In genomic region chr7:67230640-67231140, GRCm38 (mm10) we compare ENCODE assay signal across 7 mouse cellular contexts. TPM values are rescaled to one million over a fixed set of nuclear protein-coding genes. Genes with fewer than 3 reads are reported as not detected.
DNase-seq lines count a peak whose midpoint lies in the region; ATAC-seq and TF ChIP-seq lines count a peak whose summit lies in the region.

No protein-coding gene starts in this region.

- WGBS in hindbrain, embryonic 15.5 days = 85% methylated on average over 3 of the region's 3 CpGs
- 96% methylated on average over 3 of the region's 3 CpGs for WGBS in hindbrain, embryonic 10.5 days
- 82% methylated on average over 3 of the region's 3 CpGs for WGBS in midbrain, embryonic 12.5 days
- 76% methylated on average over 3 of the region's 3 CpGs for WGBS in midbrain, postnatal 0 days
- WGBS in heart, embryonic 13.5 days = 28% methylated on average over 3 of the region's 3 CpGs
- 74% methylated on average over 3 of the region's 3 CpGs for WGBS in limb, embryonic 15.5 days

- H3K27ac ChIP-seq in hindbrain, embryonic 15.5 days (replicated peaks) = peak overlapping the region; percentile 54; the same call in 1 of the 2 replicates
- H3K27ac ChIP-seq in hindbrain, embryonic 10.5 days = no peak overlapping the region
- 0 out of 2 replicates have a peak overlapping the region, but pooled peaks have one; percentile 30 for H3K27ac ChIP-seq in midbrain, embryonic 12.5 days (replicated peaks)
- H3K27ac ChIP-seq in midbrain, postnatal 0 days (ENCODE audit: low read depth, low read length) = no peak overlapping the region
- peak overlapping the region; percentile 95 for H3K27ac ChIP-seq in heart, embryonic 13.5 days (replicated peaks)
- peak overlapping the region; percentile 33; the same call in 1 of the 2 replicates for H3K27ac ChIP-seq in limb, embryonic 15.5 days

- TF ChIP-seq CTCF in midbrain, postnatal 0 days (IDR thresholded peaks at IDR 0.05) = no peak

- no peaks in the 10 kb centered on the region for H3K9me3 ChIP-seq in hindbrain, embryonic 15.5 days
- no peaks in the 10 kb centered on the region for H3K9me3 ChIP-seq in hindbrain, embryonic 10.5 days
- no peaks in the 10 kb centered on the region for H3K9me3 ChIP-seq in midbrain, embryonic 12.5 days
- no peaks in the 10 kb centered on the region for H3K9me3 ChIP-seq in midbrain, postnatal 0 days (ENCODE audit: low read length)
- H3K9me3 ChIP-seq in heart, embryonic 13.5 days = no peaks in the 10 kb centered on the region
- H3K9me3 ChIP-seq in limb, embryonic 15.5 days = no peaks in the 10 kb centered on the region

- peaks cover 29% of the 10 kb centered on the region for H3K36me3 ChIP-seq in hindbrain, embryonic 15.5 days
- peaks cover 49% of the 10 kb centered on the region for H3K36me3 ChIP-seq in hindbrain, embryonic 10.5 days
- peaks cover 32% of the 10 kb centered on the region for H3K36me3 ChIP-seq in midbrain, embryonic 12.5 days
- peaks cover 30% of the 10 kb centered on the region for H3K36me3 ChIP-seq in midbrain, postnatal 0 days (ENCODE audit: insufficient read depth, low read length)
- peaks cover 52% of the 10 kb centered on the region for H3K36me3 ChIP-seq in heart, embryonic 13.5 days
- H3K36me3 ChIP-seq in limb, embryonic 15.5 days = peaks cover 46% of the 10 kb centered on the region

- H3K27me3 ChIP-seq in hindbrain, embryonic 15.5 days = no peaks in the 10 kb centered on the region
- H3K27me3 ChIP-seq in hindbrain, embryonic 10.5 days (ENCODE audit: insufficient read depth, poor library complexity, severe bottlenecking) = no peaks in the 10 kb centered on the region
- no peaks in the 10 kb centered on the region for H3K27me3 ChIP-seq in midbrain, embryonic 12.5 days
- H3K27me3 ChIP-seq in midbrain, postnatal 0 days (ENCODE audit: insufficient read depth, low read length) = no peaks in the 10 kb centered on the region
- no peaks in the 10 kb centered on the region for H3K27me3 ChIP-seq in heart, embryonic 13.5 days (replicated peaks)
- H3K27me3 ChIP-seq in limb, embryonic 15.5 days = no peaks in the 10 kb centered on the region

- H3K4me3 ChIP-seq in hindbrain, embryonic 15.5 days = no peak overlapping the region
- no peak overlapping the region for H3K4me3 ChIP-seq in hindbrain, embryonic 10.5 days
- no peak overlapping the region for H3K4me3 ChIP-seq in midbrain, embryonic 12.5 days
- no peak overlapping the region for H3K4me3 ChIP-seq in midbrain, postnatal 0 days (ENCODE audit: low read depth, low read length)
- H3K4me3 ChIP-seq in heart, embryonic 13.5 days = no peak overlapping the region
- H3K4me3 ChIP-seq in limb, embryonic 15.5 days = no peak overlapping the region

- no peak for DNase-seq in hindbrain, embryonic 10.5 days (ENCODE audit: low spot score)
- no peak for DNase-seq in midbrain, postnatal 0 days (ENCODE audit: low spot score)
- no peak for DNase-seq in cerebellum, adult 11-12 months

- peaks cover 20% of the 10 kb centered on the region for H3K4me1 ChIP-seq in hindbrain, embryonic 15.5 days (replicated peaks)
- H3K4me1 ChIP-seq in hindbrain, embryonic 10.5 days (replicated peaks) = 0 out of 2 replicates have a peak, but pooled peaks cover 3% of the 10 kb centered on the region
- no peaks in the 10 kb centered on the region for H3K4me1 ChIP-seq in midbrain, embryonic 12.5 days
- no peaks in the 10 kb centered on the region for H3K4me1 ChIP-seq in midbrain, postnatal 0 days (ENCODE audit: insufficient read depth, low read length)
- H3K4me1 ChIP-seq in heart, embryonic 13.5 days = peaks cover 66% of the 10 kb centered on the region
- H3K4me1 ChIP-seq in limb, embryonic 15.5 days = peaks cover 20% of the 10 kb centered on the region

- ATAC-seq in hindbrain, embryonic 15.5 days (ENCODE audit: low FRiP score, low read depth) = no peak
- no peak for ATAC-seq in midbrain, embryonic 12.5 days (ENCODE audit: low FRiP score, low read depth)
- ATAC-seq in midbrain, postnatal 0 days (ENCODE audit: low FRiP score) = no peak
- ATAC-seq in heart, embryonic 13.5 days (ENCODE audit: extremely low read depth, insufficient number of reproducible peaks, low FRiP score, low TSS enrichment) = no peak
- no peak for ATAC-seq in limb, embryonic 15.5 days (ENCODE audit: insufficient number of reproducible peaks, low FRiP score, low TSS enrichment, low read depth)

- H3K4me2 ChIP-seq in hindbrain, embryonic 15.5 days = no peak overlapping the region
- no peak overlapping the region for H3K4me2 ChIP-seq in midbrain, embryonic 12.5 days (replicated peaks)
- no peak overlapping the region for H3K4me2 ChIP-seq in midbrain, postnatal 0 days (ENCODE audit: low read depth, low read length, poor library complexity, severe bottlenecking)
- H3K4me2 ChIP-seq in heart, embryonic 13.5 days = peak overlapping the region; percentile 43
- H3K4me2 ChIP-seq in limb, embryonic 15.5 days = no peak overlapping the region

- no peak overlapping the region for H3K9ac ChIP-seq in hindbrain, embryonic 15.5 days
- H3K9ac ChIP-seq in midbrain, embryonic 12.5 days (replicated peaks) = no peak overlapping the region
- H3K9ac ChIP-seq in midbrain, postnatal 0 days (replicated peaks; ENCODE audit: low read length, poor library complexity, severe bottlenecking) = no peak overlapping the region
- H3K9ac ChIP-seq in heart, embryonic 13.5 days = peak overlapping the region; percentile 72
- H3K9ac ChIP-seq in limb, embryonic 15.5 days = no peak overlapping the region

RNA-seq across cellular contexts. Expression of gene Lysmd4, which starts 8.3 kb away (rescaled TPM):
- polyA plus RNA-seq in hindbrain, embryonic 15.5 days (2015; fragmentation: Nextera tagmentation; extraction: Ambion mirVana) = 33.4 and 42.1 TPM in 2 replicates
- 14.7 and 18.7 TPM in 2 replicates for polyA plus RNA-seq in hindbrain, embryonic 10.5 days (2016; fragmentation: Nextera tagmentation; extraction: Ambion mirVana)
- polyA plus RNA-seq in midbrain, embryonic 12.5 days (2016; fragmentation: Nextera tagmentation; extraction: Ambion mirVana) = 19.8 and 21.0 TPM in 2 replicates
- 33.2 and 45.4 TPM in 2 replicates for total RNA-seq in midbrain, postnatal 0 days (2014; rRNA removed)
- 40.5 and 42.2 TPM in 2 replicates for polyA plus RNA-seq in midbrain, postnatal 0 days (2015; fragmentation: Nextera tagmentation; extraction: Ambion mirVana)
- polyA plus RNA-seq in heart, embryonic 13.5 days (2015; fragmentation: Nextera tagmentation; extraction: Ambion mirVana) = 12.2 and 12.7 TPM in 2 replicates
- polyA plus RNA-seq in limb, embryonic 15.5 days (2015; fragmentation: Nextera tagmentation; extraction: Ambion mirVana) = 16.3 and 18.0 TPM in 2 replicates

Comparison
In these comparisons a context has a peak if more than half of its experiments do, and no peak if none do; other contexts are left out.
1. H3K27ac ChIP-seq: peak in hindbrain, embryonic 15.5 days (single experiment), midbrain, embryonic 12.5 days (single experiment), heart, embryonic 13.5 days (single experiment) and limb, embryonic 15.5 days (single experiment); none in hindbrain, embryonic 10.5 days (single experiment) and midbrain, postnatal 0 days (single experiment).